Mouse (Mus musculus) frontal cortex, postnatal 25 days (tissue): ENCODE results near the gene Tspan31.
A peak's percentile ranks its signal among the peaks of the same experiment; 100 is the strongest.
"Not testable (repeated sequence)": the region's sequence is repeated elsewhere in the genome, so short reads cannot be mapped to it uniquely, and the experiment has no call there.

Experiments used
- DNase-seq, 2 experiments: peaks; one replicate each; pipeline ENCODE4 v3.0.0; 2022; ENCODE audit warnings: low spot score in 2 of 2

Tspan31 gene

DNA sequence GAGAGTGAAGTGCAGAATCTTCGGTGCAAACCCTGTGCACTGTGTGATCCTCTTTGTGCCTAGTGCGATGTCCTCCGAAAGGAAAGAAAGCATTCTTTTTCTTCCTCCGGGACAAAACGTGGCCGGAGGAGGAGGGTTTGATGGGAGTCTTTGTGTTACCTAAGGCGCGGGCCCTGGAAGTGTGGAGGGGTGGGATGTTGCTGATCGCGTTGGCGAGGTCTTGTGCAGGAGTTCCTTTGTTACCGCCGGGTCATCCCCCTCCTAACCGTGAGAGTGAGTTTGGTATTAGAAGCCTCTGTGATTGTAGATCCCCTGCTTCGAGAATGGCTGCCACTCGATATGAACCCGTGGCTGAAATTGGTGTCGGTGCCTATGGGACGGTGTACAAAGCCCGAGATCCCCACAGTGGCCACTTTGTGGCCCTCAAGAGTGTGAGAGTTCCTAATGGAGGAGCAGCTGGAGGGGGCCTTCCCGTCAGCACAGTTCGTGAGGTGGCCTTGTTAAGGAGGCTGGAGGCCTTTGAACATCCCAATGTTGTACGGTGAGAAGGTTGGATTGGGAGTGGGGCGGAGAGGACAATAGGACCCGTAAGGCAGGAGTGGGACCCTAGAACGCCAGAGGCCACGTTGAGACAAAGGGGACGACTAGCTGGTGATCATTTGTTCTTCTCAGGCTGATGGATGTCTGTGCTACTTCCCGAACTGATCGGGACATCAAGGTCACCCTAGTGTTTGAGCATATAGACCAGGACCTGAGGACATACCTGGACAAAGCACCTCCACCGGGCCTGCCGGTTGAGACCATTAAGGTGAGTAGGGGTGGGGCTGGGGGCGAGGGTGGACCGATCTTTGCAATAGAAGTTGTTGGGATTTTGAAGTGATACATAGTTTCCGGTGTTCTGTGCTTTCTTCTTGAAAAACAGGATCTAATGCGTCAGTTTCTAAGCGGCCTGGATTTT, 5.9 kb downstream of the Tspan31 start:
- no peak for DNase-seq

DNA sequence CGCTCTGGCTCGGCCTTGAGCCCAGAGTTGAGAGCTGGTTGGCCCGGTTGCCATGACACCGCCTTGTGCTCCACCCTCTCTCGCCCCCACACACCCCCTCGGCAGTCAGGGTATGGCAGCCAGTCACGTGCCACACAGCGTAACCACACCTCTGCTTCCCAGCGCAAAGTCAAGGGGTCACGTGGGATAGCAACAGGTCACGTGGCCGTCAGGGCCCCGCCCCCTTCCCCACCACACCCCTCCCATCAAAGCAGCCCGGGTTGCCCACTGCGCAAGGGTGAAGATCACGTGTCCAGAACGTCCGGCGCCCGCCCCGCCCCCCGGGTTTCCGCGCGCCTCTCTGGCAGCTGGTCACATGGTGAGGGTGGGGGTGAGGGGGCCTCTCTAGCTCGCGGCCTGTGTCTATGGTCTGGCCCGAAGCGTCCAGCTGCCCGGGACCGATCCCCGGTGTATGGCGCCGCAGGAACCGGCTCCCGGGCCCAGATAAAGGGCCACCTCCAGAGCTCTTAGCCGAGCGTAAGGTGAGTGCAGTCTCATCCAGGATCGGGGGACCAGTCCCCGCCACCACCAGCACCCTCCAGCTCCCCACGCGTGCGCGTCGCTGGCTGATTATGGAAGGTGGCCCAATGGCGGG, 6.7 kb downstream of the Tspan31 start, which contains the start of gene Cdk4:
Gene Cdk4 (plus strand): TSS at position 296 of the 634 bp plus-strand sequence.
- peak; percentile 97 to 98 for DNase-seq

DNA sequence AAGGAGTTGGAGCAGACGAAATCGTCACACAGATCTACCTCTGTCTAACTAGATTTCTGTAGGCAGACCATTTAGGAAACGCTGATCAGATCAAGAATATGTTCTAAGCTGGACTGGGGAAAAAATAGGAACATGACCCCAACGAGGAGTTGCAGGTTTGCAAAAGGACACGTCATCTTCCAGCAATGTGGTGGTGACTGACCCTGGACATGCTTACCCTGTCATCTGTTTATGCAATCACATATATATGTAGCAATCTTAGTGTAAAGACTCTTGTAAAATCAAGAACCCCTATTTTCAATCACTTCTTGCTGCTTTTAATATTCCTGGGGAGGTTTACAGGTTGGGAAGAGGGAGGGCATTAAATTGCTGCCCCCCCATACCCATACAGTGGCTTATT, 7.6 kb downstream of the Tspan31 start:
- no peak for DNase-seq

DNA sequence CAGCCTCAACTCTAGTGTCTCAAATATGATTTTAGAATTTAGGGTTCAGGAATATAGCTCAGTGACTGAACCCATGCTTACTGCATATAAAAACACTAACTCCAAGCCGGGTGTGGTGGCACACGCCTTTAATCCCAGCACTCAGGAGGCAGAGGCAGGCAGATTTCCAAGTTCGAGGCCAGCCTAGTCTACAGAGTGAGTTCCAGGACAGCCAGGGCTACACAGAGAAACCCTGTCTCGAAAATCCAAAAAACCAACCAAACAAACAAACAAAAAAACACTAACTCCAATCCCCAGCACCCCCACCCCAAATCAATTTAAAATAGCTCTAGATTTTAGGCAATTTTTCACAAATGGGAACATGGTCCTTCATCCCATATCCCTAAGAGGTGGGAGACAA, 8.0 kb downstream of the Tspan31 start:
- not testable (repeated sequence) for DNase-seq

DNA sequence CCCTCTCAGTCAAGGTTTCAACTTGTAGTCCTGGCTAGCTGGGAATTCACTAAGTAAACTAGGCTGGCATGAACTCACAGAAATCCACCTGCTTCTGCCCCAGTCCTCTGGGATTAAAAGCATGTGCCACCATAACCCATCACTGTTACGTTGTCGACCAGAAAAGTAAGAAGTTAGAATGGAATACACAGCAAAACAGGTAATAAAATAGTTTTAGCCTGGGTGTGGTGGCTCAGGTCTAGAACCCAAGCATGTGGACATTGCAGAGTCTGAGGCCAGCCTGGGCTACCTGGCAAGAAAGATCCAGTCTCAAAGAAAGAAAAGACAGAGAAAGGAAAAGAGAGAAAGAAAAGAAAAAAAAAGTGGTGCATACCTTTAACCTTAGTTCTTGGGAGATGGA, 8.6 kb downstream of the Tspan31 start:
- DNase-seq = no peak

DNA sequence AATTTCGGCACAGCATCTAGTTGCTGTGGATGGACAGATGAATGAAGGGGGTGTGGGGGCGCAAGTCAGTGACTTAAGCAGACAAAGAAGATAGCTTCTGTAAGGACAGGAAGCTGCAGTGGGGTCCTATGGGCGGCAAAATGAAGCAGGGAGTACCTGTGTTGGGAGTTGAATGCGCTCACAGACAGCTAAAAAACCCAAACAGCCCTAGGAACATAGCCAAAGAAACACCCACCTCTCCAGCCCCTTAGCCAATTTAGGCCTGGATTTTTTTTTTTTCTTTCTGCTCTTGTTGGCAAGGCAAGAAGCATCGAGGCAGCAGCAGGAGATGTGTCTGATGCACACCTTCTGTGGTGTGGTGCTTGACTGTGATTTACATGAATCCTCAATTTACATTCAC, 9.0 kb downstream of the Tspan31 start:
- no peak for DNase-seq

DNA sequence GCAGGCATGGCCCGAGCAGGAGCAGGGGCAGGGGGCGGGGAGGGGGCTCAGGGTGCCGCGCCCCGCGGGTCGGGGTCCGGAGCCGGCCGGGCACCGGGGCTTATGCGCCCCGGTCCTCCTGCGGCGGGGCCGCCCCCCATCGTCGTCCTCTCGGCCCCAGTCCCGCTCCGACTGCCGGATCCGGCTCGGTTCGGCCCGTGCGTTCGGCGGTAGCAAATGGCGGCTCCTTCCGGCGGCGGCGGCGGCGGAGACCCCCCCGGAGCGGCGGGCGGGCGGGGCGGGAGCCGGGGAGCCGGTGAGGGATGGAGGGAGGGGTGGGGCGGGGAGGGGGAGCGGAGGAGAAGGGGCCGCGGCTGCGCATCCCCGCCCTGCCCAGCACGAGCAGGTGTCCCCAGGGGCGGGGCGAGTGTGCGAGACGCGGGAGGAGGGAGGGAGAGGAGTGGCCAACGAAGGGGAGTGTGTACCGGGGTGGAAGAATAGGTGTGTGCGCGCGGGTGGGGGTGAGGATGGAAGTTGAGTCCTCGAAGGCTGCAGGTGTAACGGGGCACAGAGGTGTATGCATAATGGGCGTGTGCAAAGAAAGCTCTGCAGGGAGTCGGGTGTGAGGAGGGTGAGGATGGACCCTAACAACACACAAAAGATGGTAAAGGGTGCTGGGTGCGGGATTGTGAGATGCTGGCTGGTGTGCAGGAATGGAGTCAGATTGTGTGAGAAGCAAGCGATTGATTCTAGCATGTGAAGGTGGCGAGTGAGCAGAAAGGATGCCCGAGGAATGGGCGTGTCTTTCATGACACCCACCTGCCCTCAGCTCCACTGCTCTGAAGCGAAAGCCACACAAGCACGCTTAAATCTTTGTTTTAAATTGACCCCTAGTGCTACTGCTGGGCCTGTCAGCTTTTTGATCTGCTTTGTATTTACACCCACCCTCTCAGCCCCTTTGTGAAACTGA, 9.8 kb downstream of the Tspan31 start, which contains the start of gene March9:
Gene March9 (minus strand): TSS at position 217 of the 949 bp plus-strand sequence.
- DNase-seq = peak in 1 of 2 experiments; percentile 56

DNA sequence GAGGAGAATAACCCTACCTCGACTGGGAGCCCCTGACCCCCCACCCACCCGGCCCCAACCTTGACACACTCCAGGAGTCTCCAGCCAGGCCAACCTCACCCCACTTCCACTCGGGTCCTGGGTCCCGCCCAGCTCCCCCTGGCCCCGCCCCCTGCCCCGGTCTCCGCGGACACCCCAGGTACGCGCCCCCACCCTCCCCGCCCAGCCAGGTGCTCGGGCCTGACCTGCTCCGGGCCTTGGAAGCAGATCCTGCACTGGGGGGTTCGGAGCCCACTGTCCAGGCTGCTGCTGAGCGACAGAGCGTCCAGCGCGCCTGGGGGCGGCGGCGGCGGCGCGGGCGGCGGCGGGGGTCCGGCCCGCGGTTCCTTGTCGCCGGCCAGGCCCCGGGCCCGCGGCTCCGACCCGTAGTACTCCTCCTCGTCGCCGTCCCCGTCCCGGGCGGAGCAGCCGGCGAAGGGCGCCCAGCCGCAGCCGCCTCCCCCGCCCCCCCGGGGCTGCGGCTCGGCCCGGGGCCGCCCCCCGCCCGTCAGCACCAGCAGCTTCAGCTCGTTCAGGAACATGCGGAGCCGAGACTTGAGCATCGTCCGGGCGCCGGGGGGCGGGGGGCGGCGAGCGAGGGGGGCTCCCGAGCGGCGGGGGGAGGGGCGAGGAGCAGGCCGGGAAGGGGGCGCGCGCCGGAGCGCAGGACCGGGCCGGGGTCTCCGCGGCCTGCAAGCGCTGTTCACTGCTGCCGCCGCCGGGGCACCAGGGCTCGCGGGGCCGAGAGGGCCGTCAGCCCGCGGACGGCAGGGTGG, 10.7 kb downstream of the Tspan31 start:
- no peak for DNase-seq

DNA sequence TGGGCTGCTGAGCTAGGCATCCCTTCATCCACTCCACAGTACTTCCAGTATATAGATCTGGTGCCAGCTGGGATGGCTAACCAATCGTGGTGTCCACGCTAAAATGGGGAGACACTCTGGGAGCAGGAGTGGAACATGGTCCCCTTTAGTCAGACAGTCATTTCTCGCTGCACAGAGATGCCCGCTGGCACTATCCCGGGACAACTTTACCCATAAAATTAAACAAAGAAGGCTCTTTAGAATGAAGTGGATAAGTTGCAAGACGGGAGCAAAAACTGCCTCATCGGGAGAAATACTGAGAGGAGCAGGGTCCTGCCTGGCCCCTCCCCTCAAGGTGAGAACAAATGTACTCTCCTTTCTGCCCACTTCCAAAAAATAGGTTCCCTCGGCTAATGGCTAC, 11.4 kb downstream of the Tspan31 start:
- DNase-seq = no peak

DNA sequence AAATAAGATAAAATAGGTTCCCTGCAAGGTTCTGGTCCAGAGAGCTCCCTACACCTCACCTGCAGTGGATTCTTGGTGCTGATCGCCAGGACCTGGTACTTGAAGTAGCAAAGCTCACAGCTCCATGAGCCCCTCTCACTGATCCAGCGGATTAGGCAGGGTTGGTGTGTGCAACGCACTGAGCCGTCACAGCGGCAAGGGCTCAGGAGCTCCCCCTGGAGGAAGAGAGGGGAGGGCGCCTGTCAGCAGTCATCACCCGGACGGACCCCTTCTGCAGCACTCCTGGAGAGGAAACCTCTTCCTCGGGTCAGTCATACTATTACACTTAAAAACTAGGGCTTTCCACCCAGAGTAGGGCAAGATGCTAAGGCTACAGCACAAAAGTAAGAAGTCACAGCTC, 11.9 kb downstream of the Tspan31 start:
- DNase-seq = peak in 1 of 2 experiments; percentile 74

DNA sequence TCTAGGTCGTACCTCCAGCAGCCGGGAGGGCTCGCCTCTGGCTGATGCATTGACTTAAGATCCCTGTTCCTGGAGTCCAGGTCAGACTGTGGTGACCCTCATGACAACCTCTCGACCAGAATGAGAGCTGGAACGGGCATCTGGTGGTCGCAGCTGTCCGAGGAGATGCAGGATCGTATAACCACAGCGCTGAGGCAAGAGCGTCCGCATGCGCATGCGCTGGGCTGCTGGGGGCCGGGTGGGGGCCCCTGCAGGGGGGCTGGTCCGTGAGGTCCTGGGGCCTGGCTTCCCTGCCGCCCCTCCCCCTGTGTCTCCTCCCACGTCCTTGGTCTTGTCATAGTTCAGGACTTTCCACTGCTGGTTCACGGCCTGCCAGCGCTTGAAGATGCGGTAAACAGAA, 13.6 kb downstream of the Tspan31 start:
- DNase-seq = no peak

DNA sequence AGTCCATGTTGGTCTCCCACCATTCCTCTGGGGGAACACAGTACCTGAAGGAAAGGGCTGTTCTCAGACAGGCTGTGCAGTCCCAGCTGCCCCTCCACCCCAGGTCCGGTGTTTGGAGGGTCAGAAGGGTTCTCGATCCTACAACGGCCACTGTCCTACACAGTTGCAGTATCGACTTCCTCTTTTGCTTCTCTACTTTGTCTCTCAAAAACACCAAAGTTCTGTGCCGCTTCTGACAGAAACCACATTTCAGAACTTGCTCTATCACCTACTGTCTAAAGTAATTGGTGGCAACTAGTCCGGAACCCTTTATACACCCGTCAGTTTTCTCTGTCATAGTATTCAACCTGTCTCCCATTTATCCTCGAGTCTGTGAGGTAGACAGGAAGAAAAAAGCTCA, 14.7 kb downstream of the Tspan31 start:
- DNase-seq = no peak

DNA sequence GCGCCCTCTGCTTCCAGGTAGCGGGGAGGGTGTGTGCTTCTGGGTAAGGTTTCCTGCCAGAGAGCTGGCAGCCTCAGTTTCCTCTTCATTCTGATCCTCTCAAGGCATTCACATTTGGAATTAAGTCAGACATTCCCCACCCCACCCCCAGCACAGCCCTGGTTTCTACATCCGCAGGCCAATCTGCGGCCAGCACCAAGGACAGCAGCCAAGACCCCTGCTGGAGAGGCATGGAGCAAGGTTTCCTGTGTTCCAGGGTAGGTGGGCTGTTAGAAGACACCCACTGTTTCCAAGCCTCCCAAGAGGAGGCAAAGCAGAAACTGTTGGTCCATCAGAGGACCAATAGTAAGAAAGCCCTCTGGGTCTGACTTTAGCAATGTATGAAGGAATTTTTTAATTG, 15.4 kb downstream of the Tspan31 start:
- no peak for DNase-seq

DNA sequence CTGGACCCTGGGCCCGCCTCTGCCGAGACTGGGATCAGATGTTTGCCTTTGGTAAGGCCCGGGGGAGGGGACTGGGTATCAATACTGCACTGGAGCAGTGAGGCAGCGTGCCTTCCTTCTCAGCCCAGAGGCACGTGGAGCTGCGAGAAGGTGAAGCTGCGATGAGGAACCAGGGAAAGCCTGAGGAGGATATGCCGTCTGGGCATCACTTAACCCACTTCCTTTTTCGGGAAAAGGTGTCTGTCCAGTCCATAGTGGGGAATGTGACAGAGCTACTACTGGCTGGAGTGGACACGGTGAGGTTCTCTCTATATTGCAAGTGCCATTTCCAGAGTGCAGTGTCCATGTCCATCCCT, 20.0 kb downstream of the Tspan31 start:
- DNase-seq = no peak

DNA sequence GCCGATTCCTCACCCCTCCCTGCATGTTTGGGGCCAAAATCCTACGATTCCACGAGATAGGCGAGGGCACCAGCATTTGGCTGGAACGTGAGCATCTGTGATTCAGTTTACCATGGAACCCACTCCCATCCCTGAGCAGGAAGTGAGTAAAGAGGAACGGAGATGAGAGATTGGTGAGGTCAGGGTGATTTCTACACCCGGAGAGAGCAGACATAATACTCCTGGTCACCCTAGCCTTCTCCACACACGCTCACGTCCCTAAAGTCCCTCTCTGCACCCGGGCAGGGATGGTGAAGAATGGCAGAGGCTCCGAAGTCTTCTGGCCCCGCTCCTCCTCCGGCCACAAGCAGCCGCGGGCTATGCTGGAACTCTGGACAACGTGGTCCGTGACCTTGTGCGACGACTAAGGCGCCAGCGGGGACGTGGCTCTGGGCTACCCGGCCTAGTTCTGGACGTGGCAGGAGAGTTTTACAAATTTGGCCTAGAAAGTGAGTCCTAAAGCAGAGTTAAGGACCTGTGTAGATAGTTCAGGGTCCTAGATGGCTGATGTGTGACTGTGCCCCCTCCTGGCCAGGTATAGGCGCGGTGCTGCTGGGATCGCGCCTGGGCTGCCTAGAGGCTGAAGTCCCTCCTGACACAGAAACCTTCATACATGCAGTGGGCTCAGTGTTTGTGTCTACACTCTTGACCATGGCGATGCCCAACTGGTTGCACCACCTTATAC, 20.5 kb downstream of the Tspan31 start:
- DNase-seq = no peak

DNA sequence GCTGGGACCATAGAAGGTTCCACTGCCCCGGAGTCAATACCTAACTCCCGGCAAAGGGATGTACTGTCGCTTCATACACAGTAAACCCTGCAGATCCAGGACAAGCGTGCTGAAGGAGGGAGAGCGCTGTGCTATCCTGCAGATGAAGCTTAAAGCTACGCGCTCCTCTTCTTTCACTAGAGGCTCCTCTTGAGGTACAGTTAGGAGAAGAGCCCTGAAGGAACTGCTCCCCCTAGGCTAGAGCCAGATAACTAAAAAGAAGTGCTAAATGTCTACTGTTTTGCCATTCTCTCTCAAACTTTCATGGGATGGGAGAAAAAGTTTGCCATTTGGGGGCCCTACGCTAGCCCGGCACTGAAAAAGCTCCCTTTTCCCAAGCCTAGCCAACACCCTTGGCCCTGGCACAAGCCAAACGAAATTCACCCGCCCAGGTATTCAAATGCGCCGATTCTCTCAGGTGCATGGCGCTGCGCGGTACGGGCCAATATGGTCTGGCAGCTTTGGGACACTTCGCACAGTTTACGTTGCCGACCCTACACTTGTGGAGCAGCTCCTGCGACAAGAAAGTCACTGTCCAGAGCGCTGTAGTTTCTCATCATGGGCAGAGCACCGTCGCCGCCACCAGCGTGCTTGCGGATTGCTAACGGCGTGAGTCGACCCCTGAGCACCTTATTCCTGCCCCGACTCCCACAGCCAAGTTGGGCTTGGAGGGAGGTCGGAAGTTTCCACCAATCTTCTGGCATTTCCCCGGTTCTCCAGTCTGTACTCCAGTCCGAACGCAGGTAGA, 21.3 kb downstream of the Tspan31 start:
- DNase-seq = no peak

DNA sequence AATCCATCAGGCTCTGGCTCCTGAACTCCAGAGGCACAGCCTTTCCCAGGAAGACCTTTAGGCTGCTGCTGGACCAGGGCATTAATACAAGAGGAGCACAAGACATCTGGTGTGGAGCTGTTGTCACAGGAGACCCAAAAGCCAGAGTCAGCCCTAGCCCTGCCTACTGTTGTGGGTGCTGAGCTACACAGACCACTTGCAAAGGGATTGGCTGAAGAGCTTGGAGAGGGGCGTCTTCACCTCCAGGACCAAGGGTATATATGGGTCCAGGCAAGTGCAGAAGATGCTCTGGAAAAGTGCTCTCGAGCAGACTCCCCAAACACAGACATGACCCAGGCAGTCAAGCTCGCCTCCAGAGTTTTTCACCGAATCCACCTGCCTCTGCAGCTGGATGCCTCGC, 22.1 kb downstream of the Tspan31 start, which contains the start of gene Cyp27b1:
Gene Cyp27b1 (plus strand): TSS at position 297 of the 400 bp plus-strand sequence.
- no peak for DNase-seq

DNA sequence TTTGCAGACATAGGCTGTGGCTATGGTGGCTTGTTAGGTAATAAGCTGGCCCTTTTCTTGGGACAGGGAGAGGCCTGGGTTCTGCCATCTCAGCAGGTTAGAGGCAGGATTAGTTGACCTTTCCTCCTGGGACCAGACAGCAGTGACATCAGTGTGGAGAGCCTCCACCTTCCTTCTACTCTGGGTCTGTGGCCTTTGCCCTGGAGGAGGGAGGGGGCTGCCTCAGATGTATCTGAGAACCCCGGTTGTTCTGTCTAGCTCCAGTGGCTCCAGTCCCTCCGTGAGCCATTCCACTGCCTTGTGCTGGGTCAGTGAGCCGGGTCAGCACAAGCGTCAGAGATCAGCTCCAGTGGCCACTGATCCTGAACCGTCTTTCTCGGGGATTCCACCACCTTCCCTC, 26.9 kb downstream of the Tspan31 start:
- DNase-seq = no peak

DNA sequence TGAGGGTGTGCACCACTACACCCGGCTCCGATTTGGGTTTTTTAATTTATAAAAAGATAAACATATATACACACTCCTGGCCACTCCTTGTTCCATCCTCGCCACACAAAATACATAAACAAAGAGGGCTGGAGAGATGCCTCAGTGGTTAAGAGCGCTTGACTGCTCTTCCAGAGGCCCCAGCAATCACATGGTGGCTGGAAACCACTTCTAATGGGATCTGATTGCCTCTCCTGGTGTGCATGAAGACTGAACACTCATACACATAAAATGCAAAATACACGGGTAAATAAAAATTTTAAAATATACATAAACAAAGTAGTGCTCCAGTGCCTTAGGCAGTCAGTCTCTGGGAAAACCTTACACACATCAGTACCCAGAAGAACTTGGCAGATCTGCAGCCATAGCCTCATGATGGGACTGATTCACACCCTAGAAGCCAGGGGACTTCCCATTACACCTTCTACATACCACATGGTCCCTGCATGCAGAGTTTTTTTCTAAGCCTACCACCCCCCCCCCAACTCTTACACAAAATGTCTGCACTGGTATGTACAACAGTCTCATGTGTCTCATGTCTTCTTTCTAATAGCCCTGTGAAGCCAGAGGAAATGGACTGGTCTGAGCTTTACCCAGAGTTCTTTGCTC, 27.5 kb downstream of the Tspan31 start:
- no peak for DNase-seq
